Mouse (Mus musculus) midbrain, embryonic 12.5 days (tissue): ENCODE data around the gene Lef1. TPM values are rescaled to one million over a fixed set of nuclear protein-coding genes. Genes with fewer than 3 reads are reported as not detected.
A peak's percentile ranks its signal among the peaks of the same experiment; 100 is the strongest.

ENCODE experiments used
- ATAC-seq: fragments of 200-750 bp; cut with Nextera tagmentation; 2 replicates; pipeline ENCODE4 v1.8.0; 2017; ENCODE audit warnings: low read depth, moderate TSS enrichment, moderate library complexity; ENCODE audit not compliant: low FRiP score
- H3K27ac ChIP-seq: fragments of 300-500 bp; sonication (generic); replicated peaks from 2 replicates; pipeline ENCODE4 v1.5.1; 2016; ENCODE audit warnings: mild to moderate bottlenecking
- H3K27me3 ChIP-seq: fragments of 300-500 bp; sonication (generic); 2 replicates; pipeline ENCODE4 v1.6.1; 2016; ENCODE audit warnings: mild to moderate bottlenecking
- H3K36me3 ChIP-seq: fragments of 300-500 bp; sonication (generic); 2 replicates; pipeline ENCODE4 v1.6.1; 2016
- H3K4me1 ChIP-seq: fragments of 300-500 bp; sonication (generic); 2 replicates; pipeline ENCODE4 v1.6.1; 2016
- H3K4me2 ChIP-seq: fragments of 300-500 bp; sonication (generic); replicated peaks from 2 replicates; pipeline ENCODE4 v1.6.1; 2016; ENCODE audit warnings: mild to moderate bottlenecking, moderate library complexity
- H3K4me3 ChIP-seq: fragments of 300-500 bp; sonication (generic); 2 replicates; pipeline ENCODE4 v1.5.1; 2016; ENCODE audit warnings: mild to moderate bottlenecking
- H3K9ac ChIP-seq: fragments of 300-500 bp; sonication (generic); replicated peaks from 2 replicates; pipeline ENCODE4 v1.6.1; 2016; ENCODE audit warnings: mild to moderate bottlenecking, moderate library complexity
- H3K9me3 ChIP-seq: fragments of 300-500 bp; sonication (generic); 2 replicates; pipeline ENCODE4 v1.6.1; 2016; ENCODE audit warnings: mild to moderate bottlenecking
- WGBS: fragments of 180-500 bp; shearing (Covaris S2); methylation state at CpG from one replicate; pipeline ENCODE4 v1.1.7; 2016; 5-methylcytosine and 5-hydroxymethylcytosine counted together
- polyA plus RNA-seq: library from polyadenylated mRNA; unstranded; fragments of >200 nt; fragmentation: Nextera tagmentation; extraction: Ambion mirVana; gene quantifications from 2 replicates; pipeline ENCODE4 v1.2.1, GENCODE M21; 2016

Gene Lef1
- polyA plus RNA-seq, 1 experiment from 2014 or later = 97.0 TPM

GRCm38 (mm10) chr3:131237785-131238633 lies 127.7 kb downstream of the Lef1 start:
- Histone ChIP-seq H3K9ac (no peak overlapping the region), H3K36me3 (peaks cover 4% of the 10 kb centered on the region), H3K27me3 (peaks cover 3% of the 10 kb centered on the region; the same call in 1 of the 2 replicates), H3K9me3 (no peaks in the 10 kb centered on the region), H3K4me1 (0 out of 2 replicates have a peak, but pooled peaks cover 5% of the 10 kb centered on the region), H3K27ac (no peak overlapping the region), H3K4me3 (no peak overlapping the region), H3K4me2 (no peak overlapping the region)
- ATAC-seq = peak; percentile 86
- WGBS = 59% methylated on average over 19 of the region's 19 CpGs

- Histone ChIP-seq H3K4me3 (no peak overlapping the region), H3K27ac (no peak overlapping the region), H3K4me1 (no peaks in the 10 kb centered on the region), H3K4me2 (no peak overlapping the region), H3K9ac (no peak overlapping the region), H3K9me3 (no peaks in the 10 kb centered on the region), H3K36me3 (peaks cover 3% of the 10 kb centered on the region), H3K27me3 (no peaks in the 10 kb centered on the region)
- peak; percentile 60 for ATAC-seq
- WGBS = 64% methylated on average over 11 of the region's 11 CpGs
Observed at GRCm38 (mm10) chr3:131245766-131246578, 135.7 kb downstream of the Lef1 start.

GRCm38 (mm10) chr3:131246579-131247046 lies 136.3 kb downstream of the Lef1 start:
- 93% methylated on average over 8 of the region's 8 CpGs for WGBS
- H3K4me3 ChIP-seq = no peak overlapping the region
- no peak overlapping the region for H3K4me2 ChIP-seq
- no peaks in the 10 kb centered on the region for H3K9me3 ChIP-seq
- ATAC-seq = no peak
- H3K27me3 ChIP-seq = no peaks in the 10 kb centered on the region
- no peak overlapping the region for H3K27ac ChIP-seq
- no peaks in the 10 kb centered on the region; the same call in 1 of the 2 replicates for H3K36me3 ChIP-seq
- no peaks in the 10 kb centered on the region for H3K4me1 ChIP-seq
- no peak overlapping the region for H3K9ac ChIP-seq

GRCm38 (mm10) chr3:131247447-131247846 lies 137.2 kb downstream of the Lef1 start:
- Histone ChIP-seq H3K9me3 (no peaks in the 10 kb centered on the region), H3K27me3 (no peaks in the 10 kb centered on the region), H3K36me3 (no peaks in the 10 kb centered on the region; the same call in 1 of the 2 replicates), H3K27ac (no peak overlapping the region), H3K4me3 (no peak overlapping the region), H3K4me2 (no peak overlapping the region), H3K4me1 (no peaks in the 10 kb centered on the region), H3K9ac (no peak overlapping the region)
- WGBS = 74% methylated on average over 6 of the region's 6 CpGs
- no peak for ATAC-seq

GRCm38 (mm10) chr3:131247851-131248250 lies 137.6 kb downstream of the Lef1 start:
- no peaks in the 10 kb centered on the region for H3K9me3 ChIP-seq
- H3K4me3 ChIP-seq = no peak overlapping the region
- no peak for ATAC-seq
- H3K9ac ChIP-seq = no peak overlapping the region
- no peaks in the 10 kb centered on the region for H3K36me3 ChIP-seq
- H3K27ac ChIP-seq = no peak overlapping the region
- 83% methylated on average over 5 of the region's 5 CpGs for WGBS
- no peaks in the 10 kb centered on the region for H3K4me1 ChIP-seq
- H3K4me2 ChIP-seq = no peak overlapping the region
- no peaks in the 10 kb centered on the region for H3K27me3 ChIP-seq

GRCm38 (mm10) chr3:131248444-131248843 lies 138.2 kb downstream of the Lef1 start:
- Histone ChIP-seq H3K36me3 (no peaks in the 10 kb centered on the region), H3K9me3 (no peaks in the 10 kb centered on the region), H3K4me1 (no peaks in the 10 kb centered on the region), H3K27ac (no peak overlapping the region), H3K27me3 (no peaks in the 10 kb centered on the region), H3K4me2 (no peak overlapping the region), H3K4me3 (no peak overlapping the region), H3K9ac (no peak overlapping the region)
- 91% methylated on average over 10 of the region's 10 CpGs for WGBS
- ATAC-seq = no peak

GRCm38 (mm10) chr3:131250283-131250682 lies 140.0 kb downstream of the Lef1 start:
- Histone ChIP-seq H3K27me3 (no peaks in the 10 kb centered on the region), H3K9me3 (no peaks in the 10 kb centered on the region), H3K4me3 (no peak overlapping the region), H3K4me1 (no peaks in the 10 kb centered on the region), H3K36me3 (no peaks in the 10 kb centered on the region), H3K4me2 (no peak overlapping the region), H3K9ac (no peak overlapping the region), H3K27ac (no peak overlapping the region)
- WGBS = 89% methylated on average over 2 of the region's 2 CpGs
- no peak for ATAC-seq

- no peak overlapping the region for H3K4me3 ChIP-seq
- ATAC-seq = no peak
- no peak overlapping the region for H3K4me2 ChIP-seq
- WGBS = 93% methylated on average over 13 of the region's 13 CpGs
- no peaks in the 10 kb centered on the region for H3K9me3 ChIP-seq
- no peak overlapping the region for H3K9ac ChIP-seq
- no peaks in the 10 kb centered on the region for H3K36me3 ChIP-seq
- no peaks in the 10 kb centered on the region for H3K27me3 ChIP-seq
- H3K4me1 ChIP-seq = no peaks in the 10 kb centered on the region
- no peak overlapping the region for H3K27ac ChIP-seq
Observed at GRCm38 (mm10) chr3:131250978-131251377, 140.7 kb downstream of the Lef1 start.

GRCm38 (mm10) chr3:131251601-131252000 lies 141.3 kb downstream of the Lef1 start:
- Histone ChIP-seq H3K36me3 (no peaks in the 10 kb centered on the region), H3K4me3 (no peak overlapping the region), H3K4me2 (no peak overlapping the region), H3K9me3 (no peaks in the 10 kb centered on the region), H3K9ac (no peak overlapping the region), H3K27me3 (no peaks in the 10 kb centered on the region), H3K4me1 (no peaks in the 10 kb centered on the region), H3K27ac (no peak overlapping the region)
- WGBS = 92% methylated on average over 7 of the region's 7 CpGs
- ATAC-seq = no peak

- 94% methylated on average over 4 of the region's 4 CpGs for WGBS
- Histone ChIP-seq H3K36me3 (no peaks in the 10 kb centered on the region), H3K9me3 (no peaks in the 10 kb centered on the region), H3K4me2 (no peak overlapping the region), H3K4me3 (no peak overlapping the region), H3K27me3 (no peaks in the 10 kb centered on the region), H3K4me1 (no peaks in the 10 kb centered on the region), H3K27ac (no peak overlapping the region), H3K9ac (no peak overlapping the region)
- no peak for ATAC-seq
Observed at GRCm38 (mm10) chr3:131254991-131255390, 144.7 kb downstream of the Lef1 start.

GRCm38 (mm10) chr3:131255399-131255981 lies 145.2 kb downstream of the Lef1 start:
- Histone ChIP-seq H3K4me3 (no peak overlapping the region), H3K9ac (no peak overlapping the region), H3K9me3 (no peaks in the 10 kb centered on the region), H3K4me1 (no peaks in the 10 kb centered on the region), H3K36me3 (no peaks in the 10 kb centered on the region), H3K27me3 (no peaks in the 10 kb centered on the region), H3K27ac (no peak overlapping the region), H3K4me2 (no peak overlapping the region)
- ATAC-seq = no peak
- WGBS = 93% methylated on average over 3 of the region's 3 CpGs

- no peaks in the 10 kb centered on the region for H3K27me3 ChIP-seq
- H3K9me3 ChIP-seq = no peaks in the 10 kb centered on the region
- H3K4me1 ChIP-seq = no peaks in the 10 kb centered on the region
- no peak overlapping the region for H3K4me3 ChIP-seq
- H3K27ac ChIP-seq = no peak overlapping the region
- no peaks in the 10 kb centered on the region; the same call in 1 of the 2 replicates for H3K36me3 ChIP-seq
- no peak for ATAC-seq
- no peak overlapping the region for H3K9ac ChIP-seq
- 83% methylated on average over 3 of the region's 3 CpGs for WGBS
- H3K4me2 ChIP-seq = no peak overlapping the region
Observed at GRCm38 (mm10) chr3:131258921-131259320, 148.7 kb downstream of the Lef1 start.
